Mouse (Mus musculus) forebrain, embryonic 16.5 days (tissue): ENCODE data around the gene Mis12. TPM values are rescaled to one million over a fixed set of nuclear protein-coding genes. Genes with fewer than 3 reads are reported as not detected.

Source experiments
- ATAC-seq: fragments of 200-750 bp; cut with Nextera tagmentation; 2 replicates; pipeline ENCODE4 v1.8.0; 2017; ENCODE audit warnings: mild to moderate bottlenecking, moderate library complexity
- H3K27ac ChIP-seq: fragments of 300-500 bp; sonication (generic); 2 replicates; pipeline ENCODE4 v1.5.1; 2014; ENCODE audit warnings: low read length, control low read depth
- H3K27me3 ChIP-seq: fragments of 300-500 bp; sonication (generic); replicated peaks from 2 replicates; pipeline ENCODE4 v1.6.1; 2014; ENCODE audit warnings: low read length; ENCODE audit not compliant: control insufficient read depth, insufficient read depth
- H3K36me3 ChIP-seq: fragments of 300-500 bp; sonication (generic); 2 replicates; pipeline ENCODE4 v1.6.1; 2014; ENCODE audit not compliant: control insufficient read depth, insufficient read depth
- H3K4me1 ChIP-seq: fragments of 300-500 bp; sonication (generic); replicated peaks from 2 replicates; pipeline ENCODE4 v1.6.1; 2014; ENCODE audit warnings: low read length; ENCODE audit not compliant: control insufficient read depth, insufficient read depth
- H3K4me2 ChIP-seq: fragments of 300-500 bp; sonication (generic); 2 replicates; pipeline ENCODE4 v1.6.1; 2014; ENCODE audit warnings: mild to moderate bottlenecking, low read length, control low read depth
- H3K4me3 ChIP-seq: fragments of 300-500 bp; sonication (generic); replicated peaks from 2 replicates; pipeline ENCODE4 v1.5.1; 2014; ENCODE audit warnings: mild to moderate bottlenecking, low read length, control low read depth
- H3K9ac ChIP-seq: fragments of 300-500 bp; sonication (generic); replicated peaks from 2 replicates; pipeline ENCODE4 v1.6.1; 2014; ENCODE audit warnings: low read depth, low read length, control low read depth
- H3K9me3 ChIP-seq: fragments of 300-500 bp; sonication (generic); 2 replicates; pipeline ENCODE4 v1.6.1; 2016; ENCODE audit warnings: low read length; ENCODE audit not compliant: control insufficient read depth
- WGBS: fragments of 180-500 bp; shearing (Covaris S2); extraction: QIAGEN DNeasy Blood & Tissue Kit; methylation state at CpG from one replicate; pipeline ENCODE4 v1.1.7; 2014; 5-methylcytosine and 5-hydroxymethylcytosine counted together
- polyA plus RNA-seq: library from polyadenylated mRNA; unstranded; fragments of >200 nt; fragmentation: Nextera tagmentation; extraction: Ambion mirVana; gene quantifications from 2 replicates; pipeline ENCODE4 v1.2.1, GENCODE M21; 2015

Gene Mis12
- 41.4 and 46.2 TPM in 2 replicates for polyA plus RNA-seq

DNA sequence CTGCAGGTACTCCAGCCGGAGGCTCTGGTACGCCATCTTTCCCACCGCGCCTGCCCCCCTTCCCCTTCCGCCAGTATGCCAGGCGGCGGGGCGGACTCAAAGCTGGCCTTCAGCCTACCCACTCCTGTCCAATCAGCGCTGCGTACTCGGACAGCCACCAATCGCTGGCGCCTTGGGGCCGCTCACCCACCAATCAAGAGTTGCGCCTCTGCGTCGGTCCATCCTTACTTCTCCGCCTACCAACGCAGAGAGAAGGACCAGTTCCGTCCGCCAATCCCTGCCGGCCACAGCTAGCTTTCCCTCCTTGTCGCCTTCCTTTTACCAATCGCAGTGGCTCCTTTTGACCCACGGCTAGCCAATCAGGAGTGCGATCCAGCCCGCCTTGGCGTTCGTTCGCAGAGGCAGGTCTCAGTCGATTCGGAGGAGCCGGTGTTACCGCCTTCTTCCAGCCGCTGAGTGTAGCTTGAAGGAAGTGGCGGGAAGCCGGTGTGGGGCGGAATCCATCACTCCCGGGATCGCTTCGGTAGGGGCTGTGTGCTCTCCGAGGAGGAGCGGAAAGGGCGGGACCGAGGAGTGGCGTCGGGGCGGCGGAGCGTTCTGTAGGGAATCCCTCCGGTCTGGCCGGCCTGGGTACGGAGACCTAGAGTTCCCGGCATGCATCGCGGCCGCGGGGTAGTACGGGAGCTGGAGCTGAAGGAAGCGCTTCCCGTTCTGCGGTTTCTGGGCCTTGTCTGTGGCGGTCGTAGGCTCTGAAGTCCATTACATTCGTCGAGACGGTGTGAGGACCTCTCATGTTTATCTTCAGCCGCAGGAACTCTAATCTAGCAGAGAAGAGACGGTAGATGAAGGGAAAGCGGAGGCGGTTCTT lies at the start of gene Mis12, which contains the start of gene Derl2:
Mis12 (plus strand) TSS at position 411 of the 868 bp plus-strand sequence.
Derl2 (minus strand) TSS at position 641 of the 868 bp plus-strand sequence.
- peak within 1 kb of the TSS; percentile 93 for H3K27ac ChIP-seq
- H3K9ac ChIP-seq = peak within 1 kb of the TSS; percentile 92
- peak within 1 kb of the TSS; percentile 89 for H3K4me3 ChIP-seq
- no peaks in the 10 kb centered on the region for H3K27me3 ChIP-seq
- WGBS = under 1% methylated on average over 70 of the region's 71 CpGs
- peaks cover 29% of the 10 kb centered on the region for H3K4me1 ChIP-seq
- ATAC-seq = peak; percentile 99
- H3K9me3 ChIP-seq = no peaks in the 10 kb centered on the region
- peak within 1 kb of the TSS; percentile 92 for H3K4me2 ChIP-seq
- no peaks in the 10 kb centered on the region; the same call in 1 of the 2 replicates for H3K36me3 ChIP-seq

DNA sequence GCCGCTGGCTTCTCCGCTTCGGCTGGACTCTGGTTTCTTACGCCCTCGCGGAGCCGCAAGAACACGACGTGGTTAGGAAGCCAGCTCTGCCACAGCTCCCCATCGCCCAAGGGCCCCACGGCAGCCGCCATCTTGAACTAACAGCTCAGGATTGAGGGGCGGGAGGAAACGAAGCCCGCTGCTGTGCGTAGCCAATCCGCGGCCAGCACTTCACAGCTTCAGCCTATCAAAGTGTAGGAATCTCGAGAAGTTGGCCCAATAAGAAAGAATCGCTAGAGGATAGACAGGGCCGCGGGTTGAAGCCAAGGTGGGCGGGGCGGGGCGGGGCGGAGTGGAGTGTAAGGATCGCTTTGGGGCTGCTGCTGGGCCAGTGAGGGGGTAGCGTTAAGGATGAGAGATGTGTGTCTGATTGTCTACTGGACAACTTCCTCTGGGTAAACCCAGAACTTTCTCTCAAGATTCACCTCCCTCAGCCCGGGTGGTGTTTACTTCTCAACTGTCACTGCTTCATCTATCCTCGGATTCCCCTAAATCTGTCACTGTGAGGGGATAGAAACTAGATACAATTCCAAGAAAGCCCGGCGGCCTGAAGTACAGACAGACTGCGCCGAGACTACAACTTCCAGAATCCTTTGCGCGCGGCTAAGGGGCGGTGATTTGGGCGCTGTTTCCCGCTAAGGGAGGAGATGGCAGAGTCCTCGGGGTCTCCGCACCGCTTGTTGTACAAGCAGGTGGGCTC lies 49.4 kb upstream of the Mis12 start, which contains the start of the genes Nup88 and Rpain:
Nup88 (minus strand) TSS at position 153 of the 739 bp plus-strand sequence.
Rpain (plus strand) TSS at position 393 of the 739 bp plus-strand sequence.
- under 1% methylated on average over 43 of the region's 43 CpGs for WGBS
- H3K4me1 ChIP-seq = peaks cover 19% of the 10 kb centered on the region
- peak within 1 kb of the TSS; percentile 91 for H3K4me2 ChIP-seq
- no peaks in the 10 kb centered on the region for H3K9me3 ChIP-seq
- ATAC-seq = peak; percentile 99
- peaks cover 11% of the 10 kb centered on the region for H3K36me3 ChIP-seq
- peak within 1 kb of the TSS; percentile 94 for H3K27ac ChIP-seq
- no peaks in the 10 kb centered on the region for H3K27me3 ChIP-seq
- peak within 1 kb of the TSS; percentile 88 for H3K4me3 ChIP-seq
- peak within 1 kb of the TSS; percentile 88 for H3K9ac ChIP-seq

DNA sequence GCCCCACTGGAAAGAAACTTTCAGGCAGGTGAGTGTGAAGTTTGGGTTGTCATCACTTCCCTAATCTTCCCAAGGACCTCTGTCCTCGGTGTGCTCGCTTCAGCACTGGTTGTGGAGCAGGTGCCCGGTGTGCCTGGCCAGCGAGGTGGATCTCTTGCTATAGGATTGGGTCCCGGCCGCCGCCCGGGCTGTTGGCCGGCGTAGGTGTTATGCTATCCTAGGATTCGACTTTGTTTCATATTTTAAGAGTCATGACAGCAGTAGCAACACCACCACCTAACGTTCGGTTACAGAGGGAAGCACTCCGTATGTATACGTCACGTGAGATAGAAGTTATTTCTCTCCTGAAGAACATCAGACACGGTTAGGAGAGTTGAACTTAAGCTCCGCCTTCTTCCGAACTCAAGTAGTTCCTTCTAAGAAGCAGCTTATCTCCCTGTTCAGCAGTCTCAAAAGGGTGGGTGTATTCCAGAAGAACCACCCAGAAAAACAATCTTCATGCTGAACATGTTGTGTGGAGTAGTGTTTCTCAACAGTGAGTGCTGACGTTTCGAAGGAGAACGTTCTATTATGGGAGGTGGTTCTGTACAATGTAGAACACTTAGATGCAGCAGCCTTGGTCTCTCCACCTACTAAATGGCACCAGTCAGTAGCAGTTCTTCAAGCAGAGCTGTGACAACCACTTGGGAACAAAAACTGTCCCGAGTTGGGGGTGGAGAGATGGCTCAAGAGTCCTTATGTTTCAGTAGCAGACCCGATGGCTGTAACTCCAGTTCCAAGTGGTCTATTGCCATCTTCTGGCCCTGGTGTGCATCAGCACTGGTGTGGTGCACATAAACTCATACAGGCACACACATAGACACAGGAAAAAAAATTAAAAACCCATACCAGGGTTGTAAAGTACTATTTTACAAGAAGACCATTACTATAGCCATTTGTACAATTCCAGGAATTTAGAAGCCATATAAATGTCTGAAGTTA lies 48.6 kb upstream of the Mis12 start:
- peak; percentile 10 for ATAC-seq
- H3K36me3 ChIP-seq = peaks cover 4% of the 10 kb centered on the region
- WGBS = 17% methylated on average over 24 of the region's 24 CpGs
- H3K9ac ChIP-seq = peak overlapping the region; percentile 68
- no peaks in the 10 kb centered on the region for H3K27me3 ChIP-seq
- H3K9me3 ChIP-seq = no peaks in the 10 kb centered on the region
- H3K4me1 ChIP-seq = peaks cover 19% of the 10 kb centered on the region
- H3K4me2 ChIP-seq = peak overlapping the region; percentile 91
- H3K4me3 ChIP-seq = peak overlapping the region; percentile 88
- H3K27ac ChIP-seq = peak overlapping the region; percentile 94

- Histone ChIP-seq H3K9ac (no peak overlapping the region), H3K4me1 (peaks cover 17% of the 10 kb centered on the region), H3K4me3 (no peak overlapping the region), H3K4me2 (no peak overlapping the region), H3K27me3 (no peaks in the 10 kb centered on the region), H3K36me3 (peaks cover 13% of the 10 kb centered on the region), H3K27ac (no peak overlapping the region), H3K9me3 (no peaks in the 10 kb centered on the region)
- 52% methylated on average over 1 of the region's 1 CpGs for WGBS
- no peak for ATAC-seq
These were observed 46.8 kb upstream of the Mis12 start for GRCm38 (mm10) chr11:70972586-70972985.

DNA sequence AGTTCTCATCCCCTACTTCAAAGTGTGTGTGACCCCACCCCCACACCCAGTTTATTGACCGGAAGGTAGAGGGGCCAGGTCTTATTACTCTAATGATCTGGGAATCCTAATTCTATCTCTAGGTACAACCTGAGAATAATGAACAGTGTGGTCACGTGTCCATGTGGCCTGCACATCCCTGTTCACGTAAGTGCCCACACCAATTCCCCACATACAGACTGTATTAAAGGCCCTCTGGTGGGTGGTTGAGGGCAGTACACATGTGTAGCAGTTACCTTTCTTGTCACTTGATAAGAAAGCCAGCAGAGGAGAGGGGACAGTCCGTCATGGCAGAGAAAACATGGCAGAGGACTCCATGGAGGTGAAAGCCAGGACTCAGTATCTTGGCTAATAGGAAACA lies 45.5 kb upstream of the Mis12 start:
- Histone ChIP-seq H3K4me1 (peaks cover 6% of the 10 kb centered on the region), H3K27me3 (no peaks in the 10 kb centered on the region), H3K36me3 (peaks cover 23% of the 10 kb centered on the region), H3K9me3 (no peaks in the 10 kb centered on the region), H3K9ac (no peak overlapping the region), H3K4me3 (no peak overlapping the region), H3K27ac (no peak overlapping the region), H3K4me2 (no peak overlapping the region)
- 70% methylated on average over 4 of the region's 4 CpGs for WGBS
- ATAC-seq = no peak

GRCm38 (mm10) chr11:70975193-70975592 lies 44.2 kb upstream of the Mis12 start:
- Histone ChIP-seq H3K4me2 (no peak overlapping the region), H3K9ac (no peak overlapping the region), H3K4me3 (no peak overlapping the region), H3K27me3 (no peaks in the 10 kb centered on the region), H3K9me3 (no peaks in the 10 kb centered on the region), H3K36me3 (peaks cover 31% of the 10 kb centered on the region), H3K27ac (no peak overlapping the region), H3K4me1 (peaks cover 6% of the 10 kb centered on the region)
- 73% methylated on average over 2 of the region's 2 CpGs for WGBS
- no peak for ATAC-seq

- H3K27ac ChIP-seq = no peak overlapping the region
- H3K27me3 ChIP-seq = no peaks in the 10 kb centered on the region
- H3K4me3 ChIP-seq = no peak overlapping the region
- 94% methylated on average over 6 of the region's 6 CpGs for WGBS
- H3K9ac ChIP-seq = no peak overlapping the region
- no peak overlapping the region for H3K4me2 ChIP-seq
- H3K4me1 ChIP-seq = peaks cover 8% of the 10 kb centered on the region
- no peaks in the 10 kb centered on the region for H3K9me3 ChIP-seq
- peaks cover 33% of the 10 kb centered on the region for H3K36me3 ChIP-seq
- no peak for ATAC-seq
These were observed 42.1 kb upstream of the Mis12 start for GRCm38 (mm10) chr11:70977293-70977692.

DNA sequence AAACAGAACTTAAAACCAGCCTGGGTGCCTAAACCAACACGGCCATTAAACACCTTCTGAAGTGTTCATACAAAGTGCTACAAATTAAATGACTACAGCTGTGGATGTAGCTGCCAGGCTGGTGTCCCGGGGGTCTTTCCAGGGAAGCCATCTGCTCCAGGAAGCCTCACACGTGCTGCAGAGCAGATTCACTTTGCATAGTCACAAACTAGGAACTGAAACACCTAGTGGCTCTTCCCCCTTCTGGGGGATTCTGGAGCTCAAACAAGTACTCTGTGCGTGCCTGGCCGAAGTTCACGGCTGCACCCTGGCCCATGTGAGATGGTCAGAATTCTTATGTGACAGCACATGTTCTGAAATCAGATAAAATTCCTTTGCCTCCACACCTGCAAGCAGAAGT lies 39.2 kb upstream of the Mis12 start:
- Histone ChIP-seq H3K4me1 (peaks cover 11% of the 10 kb centered on the region), H3K4me3 (no peak overlapping the region), H3K36me3 (peaks cover 29% of the 10 kb centered on the region), H3K27ac (no peak overlapping the region), H3K4me2 (no peak overlapping the region), H3K9ac (no peak overlapping the region), H3K9me3 (no peaks in the 10 kb centered on the region), H3K27me3 (no peaks in the 10 kb centered on the region)
- no peak for ATAC-seq
- 86% methylated on average over 6 of the region's 6 CpGs for WGBS
